Mouse (Mus musculus): ENCODE data around the gene Mlf1.

Gene Mlf1

GRCm38 (mm10) chr3:67447143-67447542, 73.2 kb downstream of the Mlf1 start:
- no peak for DNase-seq (ENCODE audit: low spot score)
